Mouse (Mus musculus) urinary bladder, postnatal 25 days (tissue): ENCODE data around the gene Atxn7l3.
"Not testable (repeated sequence)": the region's sequence is repeated elsewhere in the genome, so short reads cannot be mapped to it uniquely, and the experiment has no call there.

ENCODE experiments used
- DNase-seq: peaks from one replicate; pipeline ENCODE4 v3.0.0; 2022; ENCODE audit warnings: low spot score

Atxn7l3 gene

DNA sequence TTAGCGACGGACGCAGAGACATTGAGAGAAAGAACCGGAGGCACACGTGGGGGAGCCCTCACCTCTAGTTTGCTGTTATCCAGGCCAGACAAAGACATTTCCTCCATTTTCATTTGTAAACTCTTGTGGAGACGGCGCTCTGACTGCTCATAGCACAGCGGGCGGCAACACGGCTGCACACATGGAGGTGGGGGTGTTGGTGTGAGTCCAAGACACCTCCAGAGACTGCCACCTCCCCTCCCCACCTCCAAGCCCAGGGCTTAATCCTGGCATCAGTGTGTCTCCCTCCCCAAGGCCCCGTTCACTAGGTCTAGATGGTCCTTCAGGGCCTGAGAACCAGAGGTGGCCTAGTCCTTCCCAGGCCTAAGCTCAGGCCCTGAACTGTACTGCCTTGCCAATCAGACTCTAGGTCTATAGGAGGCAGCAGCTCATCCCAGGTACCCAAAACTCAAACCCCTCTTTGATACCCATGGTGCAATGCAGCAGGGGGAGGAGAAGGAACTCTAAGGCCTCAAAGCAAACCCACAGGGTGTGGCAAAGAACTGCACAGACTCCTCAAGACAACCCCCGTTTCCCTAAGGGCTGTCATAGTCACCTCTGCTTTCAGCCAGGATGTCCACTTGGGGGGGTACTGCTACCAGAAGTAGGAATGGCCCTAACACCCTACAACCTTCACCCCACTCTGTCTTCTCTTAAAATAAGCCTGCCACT, 1.4 kb downstream of the Atxn7l3 start:
- no peak for DNase-seq

DNA sequence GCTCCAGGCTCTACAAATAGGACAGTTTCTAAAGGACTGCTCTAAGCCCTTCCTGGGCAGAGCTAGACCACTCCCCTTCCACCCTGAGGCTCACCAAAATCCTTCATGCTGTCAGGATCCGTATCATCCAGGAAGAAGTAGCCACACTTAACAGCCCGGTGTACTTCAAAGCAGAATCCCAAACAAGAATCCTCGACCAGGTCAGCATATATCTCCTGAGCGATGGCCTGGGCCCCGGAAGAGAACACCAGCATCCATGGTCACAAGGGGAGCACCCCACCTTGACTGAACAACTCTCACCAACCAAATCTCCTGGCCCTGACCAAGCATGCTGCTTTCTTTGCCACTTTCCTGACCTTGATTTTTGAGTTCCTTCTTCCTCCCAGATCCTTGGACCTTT, 2.0 kb downstream of the Atxn7l3 start:
- DNase-seq, result no peak

DNA sequence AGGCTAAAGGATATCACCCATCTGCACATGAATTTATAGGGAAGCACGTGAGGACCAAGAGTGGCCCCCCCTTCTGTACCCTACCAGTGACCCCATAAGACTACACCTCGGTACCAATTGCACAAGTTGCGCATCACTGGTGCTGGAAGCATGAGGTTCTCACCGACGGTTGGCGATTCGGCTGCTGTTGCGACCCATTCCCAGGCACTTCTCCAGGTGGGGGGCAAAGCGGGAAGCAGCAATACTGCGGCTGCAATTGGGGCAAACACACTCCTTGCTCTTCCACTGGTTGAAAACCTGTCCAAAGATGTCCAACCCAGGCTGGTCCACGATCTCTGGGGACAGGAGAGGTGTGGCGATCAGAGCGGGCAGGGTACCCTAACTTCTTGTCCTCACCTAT, 2.5 kb downstream of the Atxn7l3 start:
- DNase-seq, result no peak

DNA sequence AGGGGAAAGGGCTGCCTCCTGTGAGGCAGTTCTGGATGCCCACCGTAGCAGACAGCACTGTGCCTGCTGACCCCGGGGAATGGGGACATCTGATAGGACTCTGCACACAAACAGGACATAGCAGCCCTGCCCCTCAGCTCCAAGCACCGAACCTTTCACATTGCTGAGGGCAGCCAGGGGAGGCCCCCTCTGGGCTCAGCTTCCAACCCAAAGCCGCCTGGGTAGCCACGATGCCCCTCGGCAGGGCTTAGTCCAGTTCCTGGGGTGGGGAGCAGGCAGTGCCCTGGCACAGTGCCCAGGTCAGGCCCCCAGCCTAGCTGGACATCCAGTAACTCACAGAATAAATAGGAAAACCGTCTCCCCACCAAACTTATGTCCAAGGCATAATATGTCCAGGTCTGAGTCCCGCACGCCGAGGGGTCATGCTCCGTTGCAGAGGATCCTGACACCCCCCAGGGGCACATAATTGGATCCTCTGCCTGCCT, 5.3 kb downstream of the Atxn7l3 start:
- no peak for DNase-seq

DNA sequence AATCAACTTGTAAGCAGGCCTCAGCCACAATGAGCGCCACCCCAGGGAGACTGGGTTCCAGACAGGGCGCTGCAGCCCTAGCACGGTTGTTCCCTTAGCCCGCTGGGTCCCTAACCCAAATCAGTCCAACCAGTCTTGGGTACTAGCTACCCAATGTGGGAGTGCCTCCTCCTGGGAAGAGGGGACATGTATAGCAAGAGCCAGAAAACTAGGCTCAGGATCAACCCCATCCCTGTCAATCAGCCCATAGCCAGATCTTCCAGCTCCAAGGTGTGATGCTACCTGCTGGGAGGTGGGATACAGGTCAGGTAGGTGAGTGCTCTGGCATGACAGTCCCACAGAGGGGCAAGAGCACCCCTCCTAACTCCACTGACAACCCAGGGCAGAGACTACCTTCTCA, 6.3 kb downstream of the Atxn7l3 start:
- no peak for DNase-seq

DNA sequence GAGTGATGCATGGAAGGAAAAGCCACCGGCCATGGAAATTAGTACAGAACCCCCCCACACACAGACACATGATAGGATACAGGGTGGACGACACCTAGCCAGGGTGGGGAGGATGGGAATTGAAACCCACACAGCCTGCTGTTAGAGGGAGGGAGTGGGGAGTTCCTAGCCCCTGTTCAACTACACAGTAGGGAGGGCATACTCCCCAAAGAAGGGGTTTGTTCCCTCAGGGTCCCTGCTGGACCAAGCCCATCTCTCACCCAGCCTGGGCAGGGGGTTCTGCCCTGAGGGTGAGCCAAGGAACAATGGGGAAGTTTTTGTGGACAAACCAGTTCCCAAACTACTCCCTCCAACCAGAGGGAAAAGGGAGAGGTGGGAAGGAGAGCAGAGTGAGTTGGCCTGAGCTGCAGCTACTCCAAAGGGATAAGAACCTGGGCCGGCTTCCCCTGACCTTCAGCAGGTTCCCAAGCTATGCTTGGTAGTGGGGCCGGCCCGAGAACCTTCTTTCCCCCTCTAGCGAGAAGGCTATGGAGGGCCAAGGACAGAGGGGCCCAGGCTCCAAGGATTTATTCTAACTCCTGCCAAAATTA, 6.8 kb downstream of the Atxn7l3 start:
- no peak for DNase-seq

DNA sequence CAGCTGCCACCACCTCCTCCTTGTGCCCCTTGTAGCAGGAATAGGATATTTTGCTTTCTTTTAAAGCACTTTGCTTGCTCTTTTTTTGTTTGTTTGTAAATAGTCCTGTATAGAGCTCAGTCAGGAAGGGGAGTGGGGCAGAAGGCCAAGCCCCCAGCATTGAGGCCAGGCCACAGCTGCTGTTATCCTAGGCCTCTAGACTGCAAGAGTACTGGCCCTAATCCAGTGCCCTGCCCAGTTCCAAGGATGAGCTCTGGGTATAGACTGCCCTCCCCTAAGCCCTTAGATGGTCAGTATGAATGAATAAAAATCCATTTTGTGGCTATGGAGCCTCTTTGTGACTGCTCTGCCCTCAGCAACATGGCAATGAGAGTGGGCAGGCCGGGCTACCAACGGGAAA, 7.5 kb downstream of the Atxn7l3 start:
- no peak for DNase-seq

DNA sequence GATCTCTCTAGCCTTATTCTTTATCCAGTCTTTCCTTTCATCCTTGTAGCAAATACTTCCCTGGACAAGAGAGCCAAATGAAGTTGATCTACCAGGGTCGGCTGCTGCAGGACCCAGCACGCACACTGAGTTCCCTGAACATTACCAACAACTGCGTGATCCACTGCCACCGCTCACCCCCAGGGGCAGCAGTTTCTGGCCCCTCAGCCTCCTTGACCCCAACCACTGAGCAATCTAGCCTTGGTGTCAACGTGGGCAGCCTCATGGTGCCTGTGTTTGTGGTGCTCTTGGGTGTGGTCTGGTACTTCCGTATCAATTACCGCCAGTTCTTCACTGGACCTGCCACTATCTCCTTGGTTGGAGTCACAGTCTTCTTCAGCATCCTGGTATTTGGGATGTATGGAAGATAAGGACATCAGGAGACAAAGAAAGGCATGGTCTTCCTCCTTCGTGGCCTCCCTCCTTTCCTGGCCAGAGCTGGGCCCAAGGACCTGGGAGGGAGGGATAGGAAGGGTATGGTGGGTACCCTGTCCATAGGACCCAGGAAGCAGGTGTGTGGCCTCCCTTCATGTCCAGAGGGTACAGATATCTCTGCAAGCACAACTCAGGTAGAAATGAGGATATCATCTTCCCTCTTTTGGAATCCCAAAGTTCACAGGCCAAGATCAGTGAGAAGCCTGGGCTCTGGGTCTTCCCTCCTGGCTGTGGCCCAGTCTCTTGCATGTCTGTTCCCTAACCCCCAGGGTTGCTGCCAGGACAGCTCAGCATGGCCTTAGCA, 8.2 kb downstream of the Atxn7l3 start:
- DNase-seq, result no peak

DNA sequence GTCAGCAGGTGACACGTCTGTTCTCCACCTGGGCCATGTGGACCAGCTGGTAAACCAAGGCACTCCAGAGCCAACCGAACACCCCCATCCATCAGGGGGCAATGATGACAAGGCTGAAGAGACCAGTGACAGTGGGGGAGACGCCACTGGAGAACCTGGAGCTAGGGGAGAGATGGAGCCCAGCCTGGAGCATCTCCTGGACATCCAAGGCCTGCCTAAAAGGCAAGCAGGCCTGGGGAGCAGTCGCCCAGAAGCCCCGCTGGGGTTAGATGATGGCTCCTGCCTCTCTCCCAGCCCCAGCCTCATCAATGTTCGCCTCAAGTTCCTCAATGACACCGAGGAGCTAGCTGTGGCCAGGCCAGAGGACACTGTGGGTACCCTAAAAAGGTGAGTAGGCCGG, 8.9 kb downstream of the Atxn7l3 start:
- no peak for DNase-seq

DNA sequence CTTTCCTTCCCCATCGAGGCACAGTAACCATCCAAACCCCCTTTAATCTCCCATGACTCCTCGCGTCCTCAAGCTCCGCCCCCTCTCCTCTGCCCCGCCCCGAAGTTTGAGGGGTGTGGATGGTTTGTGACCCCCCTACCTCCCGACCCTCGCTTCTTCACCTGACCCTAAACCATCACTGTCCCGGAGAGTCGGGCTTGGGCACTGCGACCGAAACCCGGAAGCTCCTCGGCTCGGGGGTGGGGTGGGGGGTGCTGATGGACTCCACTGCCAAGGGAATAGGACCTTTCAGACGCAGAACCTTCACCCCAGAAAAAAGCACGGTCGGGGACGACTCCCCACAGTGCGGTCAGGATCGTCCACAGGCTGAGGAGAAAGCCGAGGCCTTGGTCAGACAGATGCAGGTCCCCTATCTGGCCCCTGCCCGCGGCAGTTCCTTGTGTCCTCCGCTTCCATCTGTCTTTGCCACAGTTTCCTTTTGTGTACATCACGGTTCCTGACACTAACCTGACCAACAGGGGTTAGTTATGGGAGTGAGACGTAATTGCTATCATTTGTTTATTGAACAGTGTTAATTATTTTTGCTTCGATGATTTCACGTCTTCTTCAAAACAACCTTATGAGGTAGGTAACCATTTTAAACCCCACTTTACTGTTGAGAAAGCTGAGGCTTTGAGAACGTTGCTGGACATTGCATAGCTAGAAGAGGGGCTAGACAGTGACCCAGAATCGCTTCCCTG, 11.2 kb downstream of the Atxn7l3 start:
- DNase-seq, result no peak

DNA sequence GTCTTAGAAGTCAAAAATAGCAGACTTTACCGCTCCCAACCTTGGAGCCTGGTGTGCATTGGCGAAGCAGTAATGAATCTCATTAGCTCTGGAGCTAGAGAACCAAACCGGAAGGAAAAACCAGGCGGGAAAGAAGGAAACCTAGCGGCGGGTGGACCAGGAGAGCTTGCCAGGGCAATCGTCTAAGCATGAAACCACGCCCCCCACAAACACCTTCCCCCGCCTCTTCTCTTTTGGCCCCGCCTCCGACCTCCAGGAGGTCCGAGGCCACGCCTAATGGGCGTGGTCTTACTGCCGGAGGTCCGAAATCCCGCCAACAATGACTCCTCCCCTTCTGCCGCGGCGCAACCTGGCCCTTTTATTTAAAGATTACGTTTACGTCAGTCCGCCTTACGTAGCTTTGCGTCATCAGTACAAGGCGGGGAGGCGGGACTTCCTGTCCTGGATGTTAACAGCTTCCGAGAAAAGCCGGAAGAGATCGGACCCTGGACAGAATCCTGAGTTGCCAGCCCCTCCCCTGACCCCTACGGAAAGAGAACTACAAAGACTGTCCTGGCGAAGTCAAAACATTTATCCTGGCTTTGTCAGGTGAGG, 11.8 kb downstream of the Atxn7l3 start, which contains the start of gene Tmub2:
Gene Tmub2 (plus strand): TSS at position 431 of the 594 bp plus-strand sequence.
- peak; percentile 89 for DNase-seq

DNA sequence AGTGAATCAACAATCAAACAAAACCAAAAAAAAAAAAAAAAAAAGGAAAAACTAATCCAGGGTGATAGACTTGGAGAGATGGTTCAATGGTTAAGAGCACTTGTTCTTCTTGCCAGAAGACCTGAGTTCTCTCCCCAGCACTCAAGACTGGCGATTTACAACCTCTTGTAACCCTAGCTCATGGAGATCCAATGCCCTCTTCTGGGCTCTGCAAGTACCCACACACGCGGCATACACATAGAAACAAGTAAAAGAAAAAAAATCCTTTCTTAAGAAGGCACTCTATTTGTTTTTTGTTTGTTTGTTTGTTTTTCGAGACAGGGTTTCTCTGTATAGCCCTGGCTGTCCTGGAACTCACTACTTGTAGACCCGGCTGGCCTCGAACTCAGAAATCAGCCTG, 12.5 kb downstream of the Atxn7l3 start:
- DNase-seq, result no peak

DNA sequence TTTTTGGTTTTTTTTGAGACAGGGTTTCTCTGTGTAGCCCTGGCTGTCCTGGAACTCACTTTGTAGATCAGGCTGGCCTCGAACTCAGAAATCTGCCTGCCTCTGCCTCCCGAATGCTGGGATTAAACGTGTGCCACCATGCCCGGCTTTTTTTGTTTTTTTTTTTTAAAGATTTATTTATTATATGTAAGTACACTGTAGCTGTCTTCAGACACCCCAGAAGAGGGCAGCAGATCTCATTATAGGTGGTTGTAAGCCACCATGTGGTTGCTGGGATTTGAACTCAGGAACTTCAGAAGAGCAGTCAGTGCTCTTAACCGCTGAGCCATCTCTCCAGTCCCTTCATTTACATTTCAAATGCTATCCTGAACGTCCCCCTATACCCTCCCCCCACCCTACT, 16.2 kb downstream of the Atxn7l3 start:
- DNase-seq, result not testable (repeated sequence)

DNA sequence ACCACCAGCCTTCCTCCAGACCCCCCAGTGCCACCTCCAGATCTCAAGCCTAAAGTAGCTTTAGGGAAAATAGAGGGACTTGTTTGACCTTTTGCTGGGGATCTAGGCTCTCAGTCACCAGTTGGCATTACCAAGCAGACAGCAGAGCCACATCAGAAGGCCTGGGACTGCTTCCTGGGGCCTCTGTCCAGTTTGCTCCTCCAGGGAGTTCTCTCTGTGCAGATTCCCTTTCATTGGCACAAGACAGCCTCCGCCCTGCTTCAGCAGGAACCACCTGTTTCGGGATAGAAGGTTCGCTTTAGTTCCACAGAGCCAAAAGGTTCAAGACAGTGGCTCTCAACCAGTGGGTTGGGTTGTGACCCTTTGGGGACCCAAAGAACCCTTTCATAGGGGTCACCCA, 16.8 kb downstream of the Atxn7l3 start:
- no peak for DNase-seq

DNA sequence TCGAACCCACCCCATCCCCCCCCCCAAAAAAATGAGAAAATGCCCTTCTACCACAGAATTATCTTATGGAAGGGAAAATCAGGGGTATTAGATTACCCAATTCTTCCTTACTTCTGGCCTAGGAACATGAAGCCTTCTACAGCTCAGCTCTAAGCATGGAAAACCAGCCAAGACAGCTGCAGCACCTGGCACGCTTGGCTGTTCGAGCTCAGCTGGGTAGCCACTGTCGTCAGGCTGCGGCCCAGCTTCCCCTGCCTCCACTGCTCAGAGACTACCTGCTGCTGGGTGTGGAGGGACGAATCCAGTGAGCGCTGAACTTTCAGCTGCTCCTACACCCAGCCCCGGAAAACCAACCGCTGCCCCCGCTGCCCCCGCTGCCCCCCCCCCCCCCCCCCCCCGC, 18.7 kb downstream of the Atxn7l3 start:
- DNase-seq, result no peak

DNA sequence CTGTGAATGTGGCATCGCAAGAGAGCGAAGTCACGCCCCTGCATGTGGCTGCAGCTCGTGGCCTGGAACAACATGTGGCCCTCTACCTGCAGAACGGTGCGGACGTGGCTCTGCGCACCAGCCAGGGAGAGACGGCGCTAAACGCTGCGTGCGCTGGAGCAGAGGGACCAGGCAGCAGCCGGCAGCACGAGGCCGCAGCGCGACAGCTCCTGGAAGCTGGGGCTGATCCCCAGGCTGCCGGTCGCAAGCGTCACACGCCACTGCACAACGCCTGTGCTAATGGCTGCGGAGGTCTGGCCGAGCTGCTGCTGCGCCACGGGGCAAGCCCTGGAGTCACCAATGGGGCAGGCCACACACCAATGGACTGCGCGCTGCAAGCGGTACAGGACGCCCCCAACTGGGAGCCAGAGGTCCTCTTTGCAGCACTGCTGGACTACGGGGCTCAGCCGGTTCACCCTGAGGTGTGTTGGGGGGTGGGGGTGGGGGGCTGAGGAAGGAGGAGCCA, 20.0 kb downstream of the Atxn7l3 start:
- DNase-seq, result no peak

DNA sequence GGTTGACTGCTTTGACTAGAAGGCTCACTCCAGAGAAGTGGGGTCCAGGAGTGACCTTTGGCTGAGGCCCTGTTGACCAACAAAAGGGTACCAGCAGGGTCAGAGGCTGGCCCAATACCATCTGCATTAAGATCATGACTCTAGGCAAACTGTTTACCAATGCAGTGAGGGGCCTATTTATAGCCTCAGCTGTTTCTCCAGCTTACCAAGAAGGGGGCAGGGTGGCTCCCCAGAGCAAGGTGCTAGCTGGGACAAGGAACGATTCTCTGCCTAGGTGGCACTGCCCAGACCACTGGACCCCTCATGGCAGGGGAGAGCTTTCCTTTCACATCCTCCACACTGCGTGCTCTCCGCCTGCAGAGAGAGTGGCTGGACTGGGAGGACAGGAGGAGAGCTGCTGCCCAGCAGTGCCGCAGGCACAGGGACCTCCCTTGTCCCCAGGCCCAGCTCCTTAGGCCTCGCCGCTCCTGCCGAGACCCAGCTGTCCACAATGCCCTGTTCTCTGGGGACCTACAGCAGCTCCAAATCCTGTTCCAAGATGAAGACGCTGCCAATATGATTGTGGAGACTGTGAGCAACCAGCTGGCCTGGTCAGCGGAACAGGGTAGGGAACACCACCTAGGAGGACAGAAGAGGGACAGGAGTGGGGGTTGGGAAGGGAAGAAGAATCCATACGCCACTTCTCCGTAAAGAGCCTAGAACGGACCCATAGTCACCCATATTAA, 27.7 kb downstream of the Atxn7l3 start, which contains the start of gene Asb16:
Gene Asb16 (plus strand): TSS at position 224 of the 725 bp plus-strand sequence.
- DNase-seq, result no peak

DNA sequence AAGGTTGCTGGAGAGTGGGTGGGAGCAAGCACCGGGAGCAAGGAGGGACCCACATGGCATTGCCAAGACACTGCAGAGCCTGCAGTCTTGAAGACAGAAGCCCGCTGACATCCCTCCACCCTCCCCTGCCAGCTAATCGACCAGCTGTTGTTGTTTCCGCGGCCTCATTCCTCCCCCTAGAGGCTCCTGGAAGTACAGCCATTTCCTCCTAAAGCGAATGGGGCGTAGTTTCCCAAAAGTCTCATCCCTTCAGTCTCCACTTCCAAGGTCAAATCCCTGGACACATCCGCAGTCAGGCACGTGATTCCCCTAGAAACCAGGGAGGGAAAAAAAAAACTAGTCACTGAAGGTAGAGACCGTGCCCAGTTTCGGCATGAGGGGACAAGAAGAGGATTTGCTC, 29.0 kb downstream of the Atxn7l3 start:
- DNase-seq, result peak; percentile 52

DNA sequence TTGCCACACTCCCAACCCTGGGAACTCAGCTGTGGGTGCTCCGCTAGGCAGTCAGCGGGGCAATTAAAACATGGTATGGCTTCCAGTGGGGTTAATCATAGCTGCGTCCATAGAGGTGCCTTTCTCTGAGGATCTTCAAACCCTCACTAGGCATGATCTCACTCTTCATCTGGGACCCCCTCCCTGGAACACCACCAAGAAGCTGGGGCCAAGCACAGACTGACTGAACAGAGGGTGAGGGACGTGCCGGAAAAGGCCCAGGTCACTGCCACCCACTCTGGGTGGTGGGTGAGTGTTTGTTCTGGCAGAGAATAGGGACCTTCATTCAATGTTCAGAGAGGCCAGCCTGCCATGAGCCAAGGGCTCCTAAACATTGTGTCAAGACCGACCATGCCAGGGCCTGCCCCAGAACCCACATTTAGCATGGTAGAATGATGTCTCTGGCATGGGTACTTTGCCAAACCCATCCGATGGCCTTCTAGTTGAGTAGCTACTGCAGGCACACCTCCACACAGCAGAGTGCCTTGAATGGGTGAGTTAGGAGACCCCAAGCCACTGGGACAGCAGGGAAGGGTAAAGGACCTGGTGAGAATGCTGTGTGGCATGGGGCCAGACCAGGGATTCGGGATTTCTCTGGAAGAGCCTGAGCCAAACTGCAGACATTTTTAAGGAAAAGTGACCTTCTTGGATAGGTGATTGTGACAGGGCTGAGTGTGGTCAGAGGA, 29.6 kb downstream of the Atxn7l3 start:
- no peak for DNase-seq

DNA sequence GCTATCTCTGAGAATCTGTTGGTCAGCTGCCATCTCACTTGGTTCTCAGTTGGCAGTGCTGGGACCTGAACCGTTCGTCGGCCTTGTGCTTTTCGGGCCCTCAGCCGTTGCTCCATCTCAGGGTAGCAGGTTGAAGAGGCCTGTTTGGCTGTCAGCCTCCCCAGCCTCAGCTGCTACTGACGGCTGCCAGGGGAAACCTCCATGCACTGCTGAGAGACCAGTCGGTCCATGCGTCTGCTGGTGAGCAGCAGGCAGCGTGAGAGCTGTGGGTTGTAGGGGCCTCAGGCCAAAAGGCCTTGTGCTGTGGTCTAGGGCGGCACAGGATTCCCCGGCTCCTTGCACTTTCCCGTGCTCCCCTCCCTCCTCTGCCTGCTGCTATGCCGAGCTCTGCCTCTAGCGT, 30.6 kb downstream of the Atxn7l3 start:
- DNase-seq, result no peak
